16 mouse cellular contexts compared by ENCODE assay signal in the genomic region with DNA sequence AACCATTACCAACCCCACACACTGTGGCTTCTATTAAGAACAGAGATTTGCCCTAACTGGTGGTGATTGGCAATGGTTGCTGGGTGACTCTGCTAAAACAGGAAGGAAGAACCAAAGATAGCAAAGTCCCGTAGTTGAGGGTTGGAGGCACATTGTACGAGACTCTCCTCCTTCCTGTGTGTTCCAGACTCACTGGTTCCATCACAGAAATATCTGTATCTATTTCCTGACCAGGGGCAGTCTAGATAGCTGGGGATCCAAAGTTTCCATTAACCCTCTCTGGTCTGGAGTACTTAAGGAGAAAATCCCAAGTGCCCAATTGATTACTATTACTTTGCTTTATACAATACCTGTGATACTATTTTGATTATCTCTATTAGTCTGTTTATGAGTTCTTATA.
"Had no signal": no experiment of that assay in that cellular context is flagged by ENCODE, and none has a peak within 500 bp of the region (broad histone marks: within the 10 kb centered on the region; RNA-seq: fewer than 3 reads in every experiment).

No protein-coding gene starts in this region.

- H3K9ac ChIP-seq: neural tube, embryonic 13.5 days; neural tube, embryonic 15.5 days; stomach, embryonic 15.5 days had no signal

- H3K4me1 ChIP-seq: neural tube, embryonic 13.5 days; neural tube, embryonic 15.5 days; stomach, embryonic 15.5 days had no signal

- H3K9me3 ChIP-seq: neural tube, embryonic 13.5 days; neural tube, embryonic 15.5 days; stomach, embryonic 15.5 days had no signal

- DNase-seq: retina, postnatal 1 day; right cerebral cortex, adult 18-20 months; right cerebral cortex, postnatal 14 days; right cerebral cortex, postnatal 25 days; right cerebral cortex, postnatal 4 days; spleen, adult 18-20 months; thymus, adult 18-20 months; thymus, adult 2 months; thymus, postnatal 14 days; thymus, postnatal 25 days; thymus, postnatal 36 days; thymus, postnatal 4 days had no signal

- H3K27ac ChIP-seq: neural tube, embryonic 13.5 days; neural tube, embryonic 15.5 days; stomach, embryonic 15.5 days; stomach, postnatal 0 days had no signal

- H3K36me3 ChIP-seq: neural tube, embryonic 13.5 days; neural tube, embryonic 15.5 days; stomach, embryonic 15.5 days had no signal

- H3K27me3 ChIP-seq: neural tube, embryonic 13.5 days; neural tube, embryonic 15.5 days; stomach, embryonic 15.5 days had no signal

- H3K4me3 ChIP-seq: neural tube, embryonic 13.5 days; neural tube, embryonic 15.5 days; stomach, embryonic 15.5 days had no signal

- H3K4me2 ChIP-seq: neural tube, embryonic 13.5 days; neural tube, embryonic 15.5 days; stomach, embryonic 15.5 days had no signal
